8 mouse cellular contexts compared by ENCODE assay signal in genomic region chr15:100227663-100228534, GRCm38 (mm10). TPM values are rescaled to one million over a fixed set of nuclear protein-coding genes. Genes with fewer than 3 reads are reported as not detected.
A peak's percentile ranks its signal among the peaks of the same experiment; 100 is the strongest.
DNase-seq lines count a peak whose midpoint lies in the region; ATAC-seq lines count a peak whose summit lies in the region.

Atf1 (plus strand) TSS chr15:100227819.

- H3K9me3 ChIP-seq in hindbrain, embryonic 12.5 days (replicated peaks): no peaks in the 10 kb centered on the region; the same call in 1 of the 2 replicates

- no peaks in the 10 kb centered on the region for H3K27me3 ChIP-seq in hindbrain, embryonic 12.5 days

- under 1% methylated on average over 60 of the region's 133 CpGs for WGBS in hindbrain, embryonic 12.5 days

- H3K4me2 ChIP-seq in hindbrain, embryonic 12.5 days (replicated peaks): peak within 1 kb of the TSS; percentile 78

- no peaks in the 10 kb centered on the region for H3K36me3 ChIP-seq in hindbrain, embryonic 12.5 days

- peaks cover 17% of the 10 kb centered on the region for H3K4me1 ChIP-seq in hindbrain, embryonic 12.5 days

- H3K9ac ChIP-seq in hindbrain, embryonic 12.5 days: peak within 1 kb of the TSS; percentile 98

- peak within 1 kb of the TSS; percentile 87 for H3K4me3 ChIP-seq in hindbrain, embryonic 12.5 days

- peak; percentile 90 for DNase-seq in T-cell, adult 2 months (ENCODE audit: low spot score)
- DNase-seq in cerebellum, postnatal 10 days: peak; percentile 98
- peak; percentile 76 to 84 for DNase-seq in frontal cortex, postnatal 14 days (ENCODE audit: low spot score in 2 of 2)
- peak; percentile 84 to 89 for DNase-seq in layer of hippocampus, postnatal 25 days (ENCODE audit: extremely low spot score in 1 of 2, low spot score in 1 of 2)
- DNase-seq in lung, postnatal 36 days: peak; percentile 92
- DNase-seq in retina, embryonic 14.5 days (ENCODE audit: low spot score): peak; percentile 94
- DNase-seq in thymus, postnatal 4 days: peak; percentile 98

- ATAC-seq in hindbrain, embryonic 12.5 days (ENCODE audit: low FRiP score): peak; percentile 85

- H3K27ac ChIP-seq in hindbrain, embryonic 12.5 days: peak within 1 kb of the TSS; percentile 100

RNA-seq across cellular contexts. Expression of gene Atf1, which starts in this region (rescaled TPM):
- 29.0 and 31.1 TPM in 2 replicates for polyA plus RNA-seq in hindbrain, embryonic 12.5 days (2016; fragmentation: Nextera tagmentation; extraction: Ambion mirVana)
- 10 to 100 TPM; 19.3 to 24.3 TPM for total RNA-seq in layer of hippocampus, postnatal 25 days (2021)

Comparison
In these comparisons a context has a peak if more than half of its experiments do, and no peak if none do; other contexts are left out.
1. Peak in every context shown above with its lines: DNase-seq, ATAC-seq, H3K4me3 ChIP-seq and H3K27ac ChIP-seq.